Mouse (Mus musculus) heart, adult 18-20 months (tissue): ENCODE measurements around the gene Smarca4. TPM values are rescaled to one million over a fixed set of nuclear protein-coding genes. Genes with fewer than 3 reads are reported as not detected.

Experiments used
- DNase-seq, 2 experiments: peaks; one replicate each; pipeline ENCODE4 v3.0.0; 2021 to 2022; ENCODE audit warnings: mixed read lengths in 1 of 2
- total RNA-seq, 2 experiments: library from RNA; stranded (reverse); gene quantifications; 2 replicates each; pipeline ENCODE4 v1.2.3; 2021

Smarca4 gene
- total RNA-seq, 2 experiments from 2014 or later, result 45.7 to 50.8 TPM

- no peak for DNase-seq
Observed at GRCm38 (mm10) chr9:21653253-21653652, 37.3 kb downstream of the Smarca4 start.

- DNase-seq, result no peak
Observed at GRCm38 (mm10) chr9:21662034-21662433, 46.1 kb downstream of the Smarca4 start.

GRCm38 (mm10) chr9:21668946-21669345 is 53.0 kb downstream of the Smarca4 start:
- peak; percentile 29 to 41 for DNase-seq

GRCm38 (mm10) chr9:21670354-21670753 is 54.4 kb downstream of the Smarca4 start:
- DNase-seq, result no peak

GRCm38 (mm10) chr9:21671753-21672152 is 55.8 kb downstream of the Smarca4 start:
- no peak for DNase-seq

- no peak for DNase-seq
Observed at GRCm38 (mm10) chr9:21677706-21678105, 61.7 kb downstream of the Smarca4 start.

- no peak for DNase-seq
Observed at GRCm38 (mm10) chr9:21680448-21680847, 64.5 kb downstream of the Smarca4 start.

GRCm38 (mm10) chr9:21682827-21683226 is 66.9 kb downstream of the Smarca4 start:
- DNase-seq, result no peak

GRCm38 (mm10) chr9:21683897-21684296 is 67.9 kb downstream of the Smarca4 start:
- DNase-seq, result no peak

GRCm38 (mm10) chr9:21688554-21688953 is 72.6 kb downstream of the Smarca4 start:
- no peak for DNase-seq

GRCm38 (mm10) chr9:21690031-21690430 is 74.1 kb downstream of the Smarca4 start:
- DNase-seq, result no peak

- peak; percentile 23 to 41 for DNase-seq
Observed at GRCm38 (mm10) chr9:21691862-21692261, 75.9 kb downstream of the Smarca4 start.

GRCm38 (mm10) chr9:21692491-21692890 is 76.5 kb downstream of the Smarca4 start:
- DNase-seq, result no peak

GRCm38 (mm10) chr9:21694071-21694470 is 78.1 kb downstream of the Smarca4 start:
- DNase-seq, result no peak

- DNase-seq, result no peak
Observed at GRCm38 (mm10) chr9:21695229-21695792, 79.3 kb downstream of the Smarca4 start.

- DNase-seq, result no peak
Observed at GRCm38 (mm10) chr9:21697121-21697520, 81.2 kb downstream of the Smarca4 start.

- DNase-seq, result peak in 1 of 2 experiments; percentile 22
Observed at GRCm38 (mm10) chr9:21699280-21699679, 83.3 kb downstream of the Smarca4 start.

GRCm38 (mm10) chr9:21701091-21701490 is 85.1 kb downstream of the Smarca4 start:
- DNase-seq, result no peak

- DNase-seq, result peak; percentile 29 to 33
Observed at GRCm38 (mm10) chr9:21703494-21703893, 87.5 kb downstream of the Smarca4 start.

GRCm38 (mm10) chr9:21706085-21706484 is 90.1 kb downstream of the Smarca4 start:
- DNase-seq, result no peak

GRCm38 (mm10) chr9:21706586-21707265 is 90.8 kb downstream of the Smarca4 start:
- no peak for DNase-seq

- no peak for DNase-seq
Observed at GRCm38 (mm10) chr9:21709340-21709739, 93.4 kb downstream of the Smarca4 start.

GRCm38 (mm10) chr9:21715298-21715697 is 99.3 kb downstream of the Smarca4 start:
- DNase-seq, result peak; percentile 37 to 70

- DNase-seq, result no peak
Observed at GRCm38 (mm10) chr9:21717015-21717414, 101.0 kb downstream of the Smarca4 start.
